ENCODE assay signal across 30 mouse cellular contexts in the genomic region with DNA sequence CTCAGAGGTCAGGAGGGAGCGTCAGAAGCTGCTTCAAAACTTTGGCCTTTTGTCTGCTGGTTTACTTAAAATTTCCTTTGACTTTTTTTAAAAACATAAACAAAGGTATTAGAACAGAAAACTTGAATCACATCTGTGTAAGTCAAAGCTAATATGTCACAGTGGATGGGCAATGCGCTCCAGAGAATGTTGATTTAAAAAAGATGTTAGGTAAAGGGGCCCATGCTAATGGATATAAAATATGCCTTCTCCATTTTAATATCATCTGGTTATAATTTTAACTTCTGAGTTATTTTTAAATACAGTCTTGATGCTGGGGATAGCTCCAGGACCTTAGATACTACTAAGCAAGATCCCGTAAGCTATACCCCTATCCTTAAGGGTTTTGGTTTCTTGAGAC.
DNase-seq lines count a peak whose midpoint lies in the region; ATAC-seq and TF ChIP-seq lines count a peak whose summit lies in the region.
"Had no signal": no experiment of that assay in that cellular context is flagged by ENCODE, and none has a peak within 500 bp of the region (broad histone marks: within the 10 kb centered on the region; RNA-seq: fewer than 3 reads in every experiment).

No protein-coding gene starts in this region.

- no peak overlapping the region for H3K9ac ChIP-seq in intestine, embryonic 15.5 days
- no peak overlapping the region for H3K9ac ChIP-seq in intestine, postnatal 0 days (ENCODE audit: low read depth, low read length)
- no peak overlapping the region for H3K9ac ChIP-seq in embryonic facial prominence, embryonic 12.5 days
- no peak overlapping the region for H3K9ac ChIP-seq in stomach, embryonic 15.5 days
- H3K9ac ChIP-seq: forebrain, embryonic 12.5 days; hindbrain, embryonic 14.5 days; limb, embryonic 13.5 days; liver, embryonic 14.5 days; neural tube, embryonic 15.5 days had no signal

- H3K4me3 ChIP-seq in intestine, embryonic 15.5 days (replicated peaks): no peak overlapping the region
- H3K4me3 ChIP-seq in intestine, postnatal 0 days (ENCODE audit: low read depth, low read length): no peak overlapping the region
- no peak overlapping the region for H3K4me3 ChIP-seq in embryonic facial prominence, embryonic 12.5 days
- H3K4me3 ChIP-seq in limb, embryonic 10.5 days: no peak overlapping the region
- H3K4me3 ChIP-seq in stomach, embryonic 15.5 days (replicated peaks): no peak overlapping the region
- H3K4me3 ChIP-seq in hindbrain, embryonic 10.5 days: no peak overlapping the region
- H3K4me3 ChIP-seq: forebrain, embryonic 12.5 days; limb, embryonic 13.5 days; neural tube, embryonic 15.5 days had no signal

- no peaks in the 10 kb centered on the region for H3K36me3 ChIP-seq in intestine, embryonic 15.5 days
- no peaks in the 10 kb centered on the region for H3K36me3 ChIP-seq in intestine, postnatal 0 days (ENCODE audit: control insufficient read depth, insufficient read depth)
- H3K36me3 ChIP-seq in embryonic facial prominence, embryonic 12.5 days: no peaks in the 10 kb centered on the region
- H3K36me3 ChIP-seq in limb, embryonic 10.5 days: no peaks in the 10 kb centered on the region
- H3K36me3 ChIP-seq in stomach, embryonic 15.5 days: no peaks in the 10 kb centered on the region
- no peaks in the 10 kb centered on the region for H3K36me3 ChIP-seq in hindbrain, embryonic 10.5 days
- H3K36me3 ChIP-seq: forebrain, embryonic 12.5 days; limb, embryonic 13.5 days; neural tube, embryonic 15.5 days had no signal

- H3K27ac ChIP-seq in intestine, embryonic 15.5 days: peak overlapping the region; percentile 56; the same call in 1 of the 2 replicates
- H3K27ac ChIP-seq in intestine, postnatal 0 days (ENCODE audit: low read depth, low read length): no peak overlapping the region
- peak overlapping the region; percentile 83 for H3K27ac ChIP-seq in embryonic facial prominence, embryonic 12.5 days
- peak overlapping the region; percentile 82 for H3K27ac ChIP-seq in limb, embryonic 10.5 days
- 0 out of 2 replicates have a peak overlapping the region, but pooled peaks have one; percentile 64 for H3K27ac ChIP-seq in stomach, embryonic 15.5 days
- no peak overlapping the region for H3K27ac ChIP-seq in hindbrain, embryonic 10.5 days
- H3K27ac ChIP-seq: hindbrain, embryonic 14.5 days; kidney, postnatal 0 days; limb, embryonic 13.5 days; liver, embryonic 14.5 days; macrophage; neural tube, embryonic 15.5 days had no signal

- H3K4me1 ChIP-seq in intestine, embryonic 15.5 days (replicated peaks): peaks cover 7% of the 10 kb centered on the region; the same call in 1 of the 2 replicates
- no peaks in the 10 kb centered on the region; the same call in 1 of the 2 replicates for H3K4me1 ChIP-seq in intestine, postnatal 0 days (replicated peaks; ENCODE audit: control insufficient read depth, insufficient read depth, low read length)
- H3K4me1 ChIP-seq in embryonic facial prominence, embryonic 12.5 days: peaks cover 33% of the 10 kb centered on the region
- peaks cover 49% of the 10 kb centered on the region for H3K4me1 ChIP-seq in limb, embryonic 10.5 days
- H3K4me1 ChIP-seq in stomach, embryonic 15.5 days: peaks cover 24% of the 10 kb centered on the region
- H3K4me1 ChIP-seq in hindbrain, embryonic 10.5 days (replicated peaks): peaks cover 30% of the 10 kb centered on the region
- H3K4me1 ChIP-seq: forebrain, embryonic 12.5 days had no signal

- intact Hi-C loops in left cerebral cortex, postnatal 25 days (cut with DNase I): no loop called here

- H3K27me3 ChIP-seq in intestine, embryonic 15.5 days (replicated peaks): no peaks in the 10 kb centered on the region
- H3K27me3 ChIP-seq in intestine, postnatal 0 days (replicated peaks; ENCODE audit: control insufficient read depth, insufficient read depth, low read length): no peaks in the 10 kb centered on the region
- H3K27me3 ChIP-seq in embryonic facial prominence, embryonic 12.5 days: no peaks in the 10 kb centered on the region
- no peaks in the 10 kb centered on the region for H3K27me3 ChIP-seq in limb, embryonic 10.5 days (ENCODE audit: low read depth, poor library complexity, severe bottlenecking)
- no peaks in the 10 kb centered on the region for H3K27me3 ChIP-seq in stomach, embryonic 15.5 days (replicated peaks)
- H3K27me3 ChIP-seq in hindbrain, embryonic 10.5 days (ENCODE audit: insufficient read depth, poor library complexity, severe bottlenecking): no peaks in the 10 kb centered on the region
- H3K27me3 ChIP-seq: forebrain, embryonic 12.5 days; limb, embryonic 13.5 days; neural tube, embryonic 15.5 days had no signal

- no peak for DNase-seq in limb, embryonic 10.5 days (ENCODE audit: low spot score)
- no peak for DNase-seq in left cerebral cortex, postnatal 25 days (ENCODE audit: low spot score in 2 of 2)
- no peak for DNase-seq in layer of hippocampus, adult 18-20 months (ENCODE audit: low spot score in 2 of 2)
- no peak for DNase-seq in hindbrain, embryonic 10.5 days (ENCODE audit: low spot score)
- DNase-seq: adrenal gland, adult 2 months; cerebellum, adult 11 months; cerebellum, adult 9-10 months; embryo, embryonic 11 days; gastrocnemius, postnatal 10 days; heart, postnatal 36 days; kidney, adult 8-10 months; kidney, postnatal 4 days; layer of hippocampus, postnatal 36 days; lung, adult 2 months; lung, postnatal 10 days; midbrain, embryonic 14.5 days; right cerebral cortex, postnatal 25 days had no signal

- no peaks in the 10 kb centered on the region for H3K9me3 ChIP-seq in intestine, embryonic 15.5 days
- no peaks in the 10 kb centered on the region for H3K9me3 ChIP-seq in intestine, postnatal 0 days (ENCODE audit: control insufficient read depth)
- no peaks in the 10 kb centered on the region for H3K9me3 ChIP-seq in embryonic facial prominence, embryonic 12.5 days
- H3K9me3 ChIP-seq in limb, embryonic 10.5 days (replicated peaks): no peaks in the 10 kb centered on the region
- no peaks in the 10 kb centered on the region for H3K9me3 ChIP-seq in stomach, embryonic 15.5 days
- H3K9me3 ChIP-seq in hindbrain, embryonic 10.5 days: 0 out of 2 replicates have a peak, but pooled peaks cover 3% of the 10 kb centered on the region
- H3K9me3 ChIP-seq: forebrain, embryonic 12.5 days; limb, embryonic 13.5 days; neural tube, embryonic 15.5 days had no signal

- 71% methylated on average over 3 of the region's 3 CpGs for WGBS in intestine, embryonic 15.5 days
- WGBS in intestine, postnatal 0 days: 90% methylated on average over 3 of the region's 3 CpGs
- 33% methylated on average over 3 of the region's 3 CpGs for WGBS in embryonic facial prominence, embryonic 12.5 days
- WGBS in limb, embryonic 10.5 days: 90% methylated on average over 3 of the region's 3 CpGs
- 76% methylated on average over 3 of the region's 3 CpGs for WGBS in stomach, embryonic 15.5 days
- WGBS in hindbrain, embryonic 10.5 days: 89% methylated on average over 3 of the region's 3 CpGs

- ATAC-seq in intestine, embryonic 15.5 days: no peak
- ATAC-seq in intestine, postnatal 0 days: no peak
- ATAC-seq in embryonic facial prominence, embryonic 12.5 days (ENCODE audit: insufficient number of reproducible peaks, insufficient read depth, low FRiP score, low TSS enrichment): peak; percentile 33; the same call in 1 of the 2 replicates
- ATAC-seq in stomach, embryonic 15.5 days (ENCODE audit: insufficient read depth, low FRiP score, low read depth): no peak
- ATAC-seq: activated CD4-positive, CD25-positive, alpha-beta regulatory T cell, adult 4 months; CD4-positive, CD25-positive, alpha-beta regulatory T cell, adult 4 months had no signal

- H3K4me2 ChIP-seq in intestine, embryonic 15.5 days (replicated peaks): no peak overlapping the region
- H3K4me2 ChIP-seq in intestine, postnatal 0 days (replicated peaks; ENCODE audit: low read depth): no peak overlapping the region
- no peak overlapping the region for H3K4me2 ChIP-seq in embryonic facial prominence, embryonic 12.5 days (replicated peaks)
- no peak overlapping the region for H3K4me2 ChIP-seq in stomach, embryonic 15.5 days
- H3K4me2 ChIP-seq: forebrain, embryonic 12.5 days; hindbrain, embryonic 14.5 days; limb, embryonic 13.5 days; neural tube, embryonic 15.5 days had no signal

- no peak for TF ChIP-seq CTCF in intestine, postnatal 0 days (IDR thresholded peaks at IDR 0.05; ENCODE audit: low read depth)

Comparison
In these comparisons a context has a peak if more than half of its experiments do, and no peak if none do; other contexts are left out.
1. H3K27ac ChIP-seq: peak in intestine, embryonic 15.5 days (single experiment), embryonic facial prominence, embryonic 12.5 days (single experiment), limb, embryonic 10.5 days (single experiment) and stomach, embryonic 15.5 days (single experiment); none in intestine, postnatal 0 days (single experiment) and hindbrain, embryonic 10.5 days (single experiment).